Mouse (Mus musculus): ENCODE measurements around the gene Tgfbrap1. TPM values are rescaled to one million over a fixed set of nuclear protein-coding genes. Genes with fewer than 3 reads are reported as not detected.

The Tgfbrap1 gene
- total and polyA plus RNA-seq, 3 experiments, result 11.2 to 14.5 (median 13.9) TPM

DNA sequence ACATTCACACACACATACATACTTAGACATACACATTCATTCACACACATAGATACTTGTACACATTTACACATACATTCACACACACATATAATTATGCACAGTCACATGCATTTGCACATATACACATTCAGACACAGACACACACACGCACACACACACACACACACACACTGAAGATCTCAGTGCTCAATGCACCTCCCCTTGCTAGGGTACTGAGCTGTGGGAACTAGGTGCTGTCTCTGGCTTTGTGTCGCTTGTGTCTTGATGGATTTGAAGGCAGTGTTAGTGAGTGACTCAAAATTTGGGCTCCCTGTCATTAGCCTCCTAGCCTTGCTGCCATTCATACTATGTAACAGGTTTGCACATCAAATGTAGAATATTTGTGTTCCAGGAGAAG is 24.2 kb upstream of the Tgfbrap1 start:
- Histone ChIP-seq H3K4me3 (no peak overlapping the region), H3K27me3 (ENCODE audit: control insufficient read depth, insufficient read depth, low read length) (no peaks in the 10 kb centered on the region), H3K27ac (no peak overlapping the region), H3K79me2 (replicated peaks; ENCODE audit: control insufficient read depth, insufficient read depth, low read length) (no peaks in the 10 kb centered on the region), H3K36me3 (ENCODE audit: control insufficient read depth, insufficient read depth, low read length) (peaks cover 6% of the 10 kb centered on the region; the same call in 1 of the 2 replicates), H3K4me1 (ENCODE audit: control insufficient read depth, insufficient read depth, low read length) (no peaks in the 10 kb centered on the region), H3K9ac (ENCODE audit: low read depth, low read length) (no peak overlapping the region)
- intact Hi-C loops (cut with DNase I), result no loop called here
- TF ChIP-seq EP300 (IDR thresholded peaks at IDR 0.05; ENCODE audit: insufficient read depth, low read depth, low read length), result peak; percentile 84
- no peak; the same call in 1 of the 2 replicates for TF ChIP-seq POLR2A (IDR thresholded peaks at IDR 0.05; ENCODE audit: insufficient read depth, low read depth, low read length)
- WGBS, result 89% methylated on average over 2 of the region's 2 CpGs
- DNase-seq, result no peak

GRCm38 (mm10) chr1:43120950-43121349 is 22.5 kb upstream of the Tgfbrap1 start:
- no peaks in the 10 kb centered on the region for H3K36me3 ChIP-seq (ENCODE audit: control insufficient read depth, insufficient read depth, low read length)

DNA sequence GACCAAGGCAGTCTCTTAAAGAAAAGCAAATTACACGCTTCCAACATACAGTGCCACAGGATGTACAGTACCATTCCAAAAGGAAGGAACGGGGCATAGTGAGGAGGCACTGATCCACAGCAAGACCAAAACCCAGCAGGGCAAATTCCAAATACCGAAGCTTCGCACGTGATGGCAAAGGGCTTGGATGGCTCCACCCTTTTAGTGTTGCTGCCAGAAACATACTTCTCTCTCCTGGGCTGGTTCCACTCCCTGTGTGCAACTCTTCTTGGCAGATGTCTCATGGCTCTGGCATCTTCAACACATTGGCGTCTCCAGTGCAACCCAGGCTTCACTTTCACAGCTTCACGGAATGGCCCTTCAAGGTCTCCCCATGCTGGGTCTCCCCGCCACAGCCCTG is 19.0 kb upstream of the Tgfbrap1 start:
- Histone ChIP-seq H3K79me2 (replicated peaks; ENCODE audit: control insufficient read depth, insufficient read depth, low read length) (no peaks in the 10 kb centered on the region), H3K4me3 (no peak overlapping the region), H3K4me1 (ENCODE audit: control insufficient read depth, insufficient read depth, low read length) (no peaks in the 10 kb centered on the region), H3K36me3 (ENCODE audit: control insufficient read depth, insufficient read depth, low read length) (peaks cover 2% of the 10 kb centered on the region), H3K27me3 (ENCODE audit: control insufficient read depth, insufficient read depth, low read length) (no peaks in the 10 kb centered on the region), H3K27ac (no peak overlapping the region), H3K9ac (ENCODE audit: low read depth, low read length) (no peak overlapping the region)
- intact Hi-C loops (cut with DNase I), result no loop called here
- TF ChIP-seq CTCF (IDR thresholded peaks at IDR 0.05), result no peak
- no peak for TF ChIP-seq POLR2A (IDR thresholded peaks at IDR 0.05; ENCODE audit: insufficient read depth, low read depth, low read length)
- no peak for TF ChIP-seq EP300 (IDR thresholded peaks at IDR 0.05; ENCODE audit: insufficient read depth, low read depth, low read length)
- 64% methylated on average over 8 of the region's 8 CpGs for WGBS
- no peak for DNase-seq

More at GRCm38 (mm10) chr1:43120950-43121349, 22.5 kb upstream of the Tgfbrap1 start:
- H3K4me3 ChIP-seq, result no peak overlapping the region
- H3K27me3 ChIP-seq (ENCODE audit: control insufficient read depth, insufficient read depth, low read length), result no peaks in the 10 kb centered on the region
- DNase-seq, result no peak
- no peaks in the 10 kb centered on the region for H3K79me2 ChIP-seq (replicated peaks; ENCODE audit: control insufficient read depth, insufficient read depth, low read length)
- intact Hi-C loops (cut with DNase I), result no loop called here
- WGBS, result 70% methylated on average over 5 of the region's 5 CpGs
- H3K27ac ChIP-seq, result no peak overlapping the region
- no peak overlapping the region for H3K9ac ChIP-seq (ENCODE audit: low read depth, low read length)
- no peaks in the 10 kb centered on the region for H3K4me1 ChIP-seq (ENCODE audit: control insufficient read depth, insufficient read depth, low read length)
- TF ChIP-seq EP300 (IDR thresholded peaks at IDR 0.05; ENCODE audit: insufficient read depth, low read depth, low read length), result peak; percentile 55; the same call in 1 of the 2 replicates
- TF ChIP-seq POLR2A (IDR thresholded peaks at IDR 0.05; ENCODE audit: insufficient read depth, low read depth, low read length), result no peak
- no peak for TF ChIP-seq CTCF (IDR thresholded peaks at IDR 0.05)

DNA sequence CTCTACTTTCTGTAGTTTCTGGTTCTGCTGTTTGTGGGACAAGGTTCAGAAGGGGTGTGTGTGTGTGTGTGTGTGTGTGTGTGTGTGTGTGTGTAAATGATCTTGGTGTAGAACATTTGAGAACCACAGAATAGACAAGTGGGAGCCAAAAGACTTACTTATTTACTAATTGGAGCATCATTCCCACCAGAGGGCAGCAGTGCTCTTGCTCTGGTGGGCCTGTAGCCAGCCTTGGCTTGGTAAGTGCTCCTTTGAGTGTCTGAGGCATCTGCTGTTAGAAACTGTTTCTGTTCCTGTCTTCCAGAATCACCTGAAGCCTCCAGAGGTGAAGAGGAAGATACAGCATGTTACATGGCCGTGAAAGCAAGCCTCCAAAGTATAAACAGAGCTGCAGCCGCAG is 14.4 kb upstream of the Tgfbrap1 start:
- Histone ChIP-seq H3K27ac (no peak overlapping the region), H3K9ac (ENCODE audit: low read depth, low read length) (no peak overlapping the region), H3K27me3 (ENCODE audit: control insufficient read depth, insufficient read depth, low read length) (no peaks in the 10 kb centered on the region), H3K36me3 (ENCODE audit: control insufficient read depth, insufficient read depth, low read length) (peaks cover 2% of the 10 kb centered on the region), H3K4me3 (no peak overlapping the region), H3K79me2 (replicated peaks; ENCODE audit: control insufficient read depth, insufficient read depth, low read length) (no peaks in the 10 kb centered on the region), H3K4me1 (ENCODE audit: control insufficient read depth, insufficient read depth, low read length) (peaks cover 1% of the 10 kb centered on the region)
- peak; percentile 56 to 59 for DNase-seq
- TF ChIP-seq CTCF (IDR thresholded peaks at IDR 0.05), result peak; percentile 69
- no peak for TF ChIP-seq EP300 (IDR thresholded peaks at IDR 0.05; ENCODE audit: insufficient read depth, low read depth, low read length)
- 84% methylated on average over 2 of the region's 2 CpGs for WGBS
- intact Hi-C loops (cut with DNase I), result loop anchor here (1.0 kb wide), 1 partner anchor 151 kb away; no protein-coding TSS in a partner anchor

DNA sequence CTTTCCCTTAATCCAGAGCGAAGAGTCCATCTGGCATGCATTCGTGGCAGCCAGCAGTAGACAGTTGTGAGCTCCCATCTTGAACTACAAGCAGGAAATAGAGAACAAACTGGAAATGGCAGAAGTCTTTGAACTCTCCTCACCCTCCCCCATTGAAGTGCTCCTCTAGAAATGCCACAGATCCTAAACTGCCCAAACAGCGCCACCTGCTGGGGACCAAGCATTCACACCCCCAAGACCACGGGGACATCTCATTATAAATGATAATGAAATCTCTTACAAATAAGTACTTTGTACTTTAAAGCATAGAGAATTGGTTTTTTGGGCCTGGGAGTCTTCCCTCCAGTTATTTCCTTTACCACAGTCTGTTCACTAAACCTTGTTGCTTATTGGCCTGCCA is 12.1 kb upstream of the Tgfbrap1 start:
- H3K27ac ChIP-seq, result no peak overlapping the region
- no peak for TF ChIP-seq POLR2A (IDR thresholded peaks at IDR 0.05; ENCODE audit: insufficient read depth, low read depth, low read length)
- TF ChIP-seq CTCF (IDR thresholded peaks at IDR 0.05), result peak; percentile 86
- TF ChIP-seq EP300 (IDR thresholded peaks at IDR 0.05; ENCODE audit: insufficient read depth, low read depth, low read length), result 0 out of 2 replicates have a peak, but pooled peaks have one; percentile 44
- peaks cover 2% of the 10 kb centered on the region for H3K36me3 ChIP-seq (ENCODE audit: control insufficient read depth, insufficient read depth, low read length)
- peak; percentile 37 to 67 for DNase-seq
- intact Hi-C loops (cut with DNase I), result no loop called here
- 45% methylated on average over 4 of the region's 4 CpGs for WGBS
- no peaks in the 10 kb centered on the region for H3K27me3 ChIP-seq (ENCODE audit: control insufficient read depth, insufficient read depth, low read length)
- H3K79me2 ChIP-seq (replicated peaks; ENCODE audit: control insufficient read depth, insufficient read depth, low read length), result no peaks in the 10 kb centered on the region
- no peak overlapping the region for H3K4me3 ChIP-seq
- no peak overlapping the region for H3K9ac ChIP-seq (ENCODE audit: low read depth, low read length)
- peaks cover 1% of the 10 kb centered on the region for H3K4me1 ChIP-seq (ENCODE audit: control insufficient read depth, insufficient read depth, low read length)

- intact Hi-C loops (cut with DNase I), result no loop called here
- H3K4me1 ChIP-seq (ENCODE audit: control insufficient read depth, insufficient read depth, low read length), result peaks cover 1% of the 10 kb centered on the region
- H3K79me2 ChIP-seq (replicated peaks; ENCODE audit: control insufficient read depth, insufficient read depth, low read length), result no peaks in the 10 kb centered on the region
- H3K9ac ChIP-seq (ENCODE audit: low read depth, low read length), result no peak overlapping the region
- H3K4me3 ChIP-seq, result no peak overlapping the region
- peaks cover 2% of the 10 kb centered on the region for H3K36me3 ChIP-seq (ENCODE audit: control insufficient read depth, insufficient read depth, low read length)
- TF ChIP-seq POLR2A (IDR thresholded peaks at IDR 0.05; ENCODE audit: insufficient read depth, low read depth, low read length), result no peak
- no peak for TF ChIP-seq CTCF (IDR thresholded peaks at IDR 0.05)
- TF ChIP-seq EP300 (IDR thresholded peaks at IDR 0.05; ENCODE audit: insufficient read depth, low read depth, low read length), result no peak
- H3K27me3 ChIP-seq (ENCODE audit: control insufficient read depth, insufficient read depth, low read length), result no peaks in the 10 kb centered on the region
- WGBS, result 85% methylated on average over 2 of the region's 2 CpGs
- no peak for DNase-seq
- H3K27ac ChIP-seq, result no peak overlapping the region
Measured at GRCm38 (mm10) chr1:43108729-43109128, 10.3 kb upstream of the Tgfbrap1 start.
